Mouse (Mus musculus): ENCODE measurements around the gene Rbpj. TPM values are rescaled to one million over a fixed set of nuclear protein-coding genes. Genes with fewer than 3 reads are reported as not detected.
A peak's percentile ranks its signal among the peaks of the same experiment; 100 is the strongest.

Rbpj gene
- polyA plus RNA-seq, 2 experiments: 49.7 to 57.3 TPM

GRCm38 (mm10) chr5:53469098-53469776 lies 3.3 kb downstream of the Rbpj start:
- Histone ChIP-seq H3K4me2 (replicated peaks; ENCODE audit: low read depth, low read length, severe bottlenecking) (no peak overlapping the region), H3K27me3 (ENCODE audit: control insufficient read depth, insufficient read depth, low read length) (no peaks in the 10 kb centered on the region), H3K27ac (replicated peaks; ENCODE audit: low read depth, low read length) (peak overlapping the region; percentile 33; the same call in 1 of the 2 replicates), H3K4me3 (replicated peaks; ENCODE audit: low read length) (no peak overlapping the region), H3K9me3 (ENCODE audit: control insufficient read depth, low read length) (no peaks in the 10 kb centered on the region), H3K36me3 (ENCODE audit: control insufficient read depth, insufficient read depth, low read length) (no peaks in the 10 kb centered on the region), H3K4me1 (ENCODE audit: control insufficient read depth, insufficient read depth, low read length) (peaks cover 28% of the 10 kb centered on the region), H3K9ac (ENCODE audit: low read depth, low read length, severe bottlenecking) (no peak overlapping the region)
- DNase-seq (ENCODE audit: low spot score) (no peak), ATAC-seq (ENCODE audit: low FRiP score, low read depth) (no peak)
- TF ChIP-seq POLR2A (IDR thresholded peaks at IDR 0.05; ENCODE audit: borderline replicate concordance, extremely low read depth, insufficient read depth, insufficient read length): no peak
- 61% methylated on average over 6 of the region's 6 CpGs for WGBS

DNA sequence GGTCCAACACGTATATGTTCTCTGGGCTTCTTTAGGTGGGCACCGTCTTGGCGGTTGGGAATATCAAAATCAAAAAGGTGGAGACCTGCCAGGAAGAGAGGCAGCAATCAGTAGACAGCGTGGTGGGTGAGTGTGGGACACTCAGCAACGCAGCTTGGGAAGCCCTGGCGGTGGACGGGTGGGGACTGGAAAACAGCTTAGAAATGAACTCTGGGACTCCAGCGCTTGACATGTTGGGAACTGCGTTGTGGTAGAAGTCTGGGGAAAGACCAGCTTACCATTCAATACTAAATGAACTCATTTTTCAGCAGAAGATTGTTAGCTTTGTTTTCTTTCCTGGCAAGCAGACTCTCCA lies 3.8 kb downstream of the Rbpj start:
- H3K27me3 ChIP-seq (ENCODE audit: control insufficient read depth, insufficient read depth, low read length): no peaks in the 10 kb centered on the region
- no peaks in the 10 kb centered on the region for H3K9me3 ChIP-seq (ENCODE audit: control insufficient read depth, low read length)
- peaks cover 30% of the 10 kb centered on the region for H3K4me1 ChIP-seq (ENCODE audit: control insufficient read depth, insufficient read depth, low read length)
- no peak for DNase-seq (ENCODE audit: low spot score)
- TF ChIP-seq POLR2A (IDR thresholded peaks at IDR 0.05; ENCODE audit: borderline replicate concordance, extremely low read depth, insufficient read depth, insufficient read length): no peak
- H3K4me2 ChIP-seq (replicated peaks; ENCODE audit: low read depth, low read length, severe bottlenecking): no peak overlapping the region
- peak overlapping the region; percentile 33; the same call in 1 of the 2 replicates for H3K27ac ChIP-seq (replicated peaks; ENCODE audit: low read depth, low read length)
- H3K9ac ChIP-seq (ENCODE audit: low read depth, low read length, severe bottlenecking): no peak overlapping the region
- no peaks in the 10 kb centered on the region for H3K36me3 ChIP-seq (ENCODE audit: control insufficient read depth, insufficient read depth, low read length)
- no peak for ATAC-seq (ENCODE audit: low FRiP score, low read depth)
- WGBS: 49% methylated on average over 9 of the region's 9 CpGs
- H3K4me3 ChIP-seq (replicated peaks; ENCODE audit: low read length): no peak overlapping the region

- 0 out of 2 replicates have a peak overlapping the region, but pooled peaks have one; percentile 15 for H3K27ac ChIP-seq (replicated peaks; ENCODE audit: low read depth, low read length)
- ATAC-seq (ENCODE audit: low FRiP score, low read depth) (peak; percentile 62; the same call in 1 of the 2 replicates), DNase-seq (ENCODE audit: low spot score) (peak; percentile 45)
- H3K4me1 ChIP-seq (ENCODE audit: control insufficient read depth, insufficient read depth, low read length): peaks cover 30% of the 10 kb centered on the region
- no peaks in the 10 kb centered on the region for H3K9me3 ChIP-seq (ENCODE audit: control insufficient read depth, low read length)
- no peak overlapping the region for H3K4me2 ChIP-seq (replicated peaks; ENCODE audit: low read depth, low read length, severe bottlenecking)
- no peak overlapping the region for H3K9ac ChIP-seq (ENCODE audit: low read depth, low read length, severe bottlenecking)
- no peaks in the 10 kb centered on the region for H3K36me3 ChIP-seq (ENCODE audit: control insufficient read depth, insufficient read depth, low read length)
- TF ChIP-seq POLR2A (IDR thresholded peaks at IDR 0.05; ENCODE audit: borderline replicate concordance, extremely low read depth, insufficient read depth, insufficient read length): no peak
- WGBS: 40% methylated on average over 16 of the region's 16 CpGs
- H3K4me3 ChIP-seq (replicated peaks; ENCODE audit: low read length): no peak overlapping the region
- no peaks in the 10 kb centered on the region for H3K27me3 ChIP-seq (ENCODE audit: control insufficient read depth, insufficient read depth, low read length)
These were observed 4.5 kb downstream of the Rbpj start for GRCm38 (mm10) chr5:53470141-53471079.

DNA sequence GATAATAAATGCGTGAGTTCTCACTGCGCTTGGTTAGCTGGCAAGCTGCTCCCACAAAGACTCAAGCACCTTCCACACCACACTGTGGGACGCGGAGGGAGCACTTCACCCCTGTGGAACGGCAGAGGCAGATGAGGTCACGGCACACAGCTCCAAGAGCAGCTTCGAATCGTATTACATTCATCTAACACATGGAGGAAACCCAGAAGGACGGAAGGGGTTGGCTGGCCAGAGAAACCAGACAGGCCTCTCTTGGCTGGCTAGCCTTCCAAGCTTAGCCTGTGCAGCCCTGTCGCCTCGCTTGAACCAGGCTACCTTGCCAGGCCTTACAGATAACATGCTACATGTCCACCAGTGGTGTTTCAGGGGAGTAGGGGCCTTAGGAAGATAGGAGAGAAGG lies 6.5 kb downstream of the Rbpj start:
- ATAC-seq (ENCODE audit: low FRiP score, low read depth) (no peak), DNase-seq (ENCODE audit: low spot score) (no peak)
- 69% methylated on average over 11 of the region's 11 CpGs for WGBS
- TF ChIP-seq POLR2A (IDR thresholded peaks at IDR 0.05; ENCODE audit: borderline replicate concordance, extremely low read depth, insufficient read depth, insufficient read length): no peak
- no peak overlapping the region for H3K4me3 ChIP-seq (replicated peaks; ENCODE audit: low read length)
- no peak overlapping the region for H3K4me2 ChIP-seq (replicated peaks; ENCODE audit: low read depth, low read length, severe bottlenecking)
- H3K27me3 ChIP-seq (ENCODE audit: control insufficient read depth, insufficient read depth, low read length): no peaks in the 10 kb centered on the region
- no peaks in the 10 kb centered on the region for H3K36me3 ChIP-seq (ENCODE audit: control insufficient read depth, insufficient read depth, low read length)
- H3K9me3 ChIP-seq (ENCODE audit: control insufficient read depth, low read length): no peaks in the 10 kb centered on the region
- H3K9ac ChIP-seq (ENCODE audit: low read depth, low read length, severe bottlenecking): no peak overlapping the region
- no peak overlapping the region for H3K27ac ChIP-seq (replicated peaks; ENCODE audit: low read depth, low read length)
- H3K4me1 ChIP-seq (ENCODE audit: control insufficient read depth, insufficient read depth, low read length): peaks cover 30% of the 10 kb centered on the region

- DNase-seq (ENCODE audit: low spot score) (no peak), ATAC-seq (ENCODE audit: low FRiP score, low read depth) (no peak)
- WGBS: 53% methylated on average over 6 of the region's 6 CpGs
- H3K27ac ChIP-seq (replicated peaks; ENCODE audit: low read depth, low read length): no peak overlapping the region
- H3K4me3 ChIP-seq (replicated peaks; ENCODE audit: low read length): no peak overlapping the region
- no peak overlapping the region for H3K4me2 ChIP-seq (replicated peaks; ENCODE audit: low read depth, low read length, severe bottlenecking)
- H3K4me1 ChIP-seq (ENCODE audit: control insufficient read depth, insufficient read depth, low read length): peaks cover 14% of the 10 kb centered on the region
- no peak overlapping the region for H3K9ac ChIP-seq (ENCODE audit: low read depth, low read length, severe bottlenecking)
- no peak for TF ChIP-seq POLR2A (IDR thresholded peaks at IDR 0.05; ENCODE audit: borderline replicate concordance, extremely low read depth, insufficient read depth, insufficient read length)
- no peaks in the 10 kb centered on the region for H3K9me3 ChIP-seq (ENCODE audit: control insufficient read depth, low read length)
- H3K36me3 ChIP-seq (ENCODE audit: control insufficient read depth, insufficient read depth, low read length): no peaks in the 10 kb centered on the region
- no peaks in the 10 kb centered on the region for H3K27me3 ChIP-seq (ENCODE audit: control insufficient read depth, insufficient read depth, low read length)
These were observed 13.2 kb downstream of the Rbpj start for GRCm38 (mm10) chr5:53479161-53479560.

All from limb, embryonic 14.5 days (tissue).